Mouse (Mus musculus): ENCODE measurements at regions not wholly inside any gene's neighbourhood (a gene's known extent, or its start where the extent isn't known, plus 50 kb on each side); places are given as distances from the start of the nearest gene placed in this dataset.

- TF ChIP-seq POLR2AphosphoS5 (IDR thresholded peaks at IDR 0.05; ENCODE audit: insufficient replicate concordance, low read depth, low read length), result no peak
- no peak for TF ChIP-seq GATA1 (IDR thresholded peaks at IDR 0.05; ENCODE audit: borderline replicate concordance, low read length)
- TF ChIP-seq CTCF (IDR thresholded peaks at IDR 0.05; ENCODE audit: low read depth, low read length), result no peak
- TF ChIP-seq GATA2 (IDR thresholded peaks at IDR 0.05; ENCODE audit: borderline replicate concordance, low read depth, low read length), result no peak
- no peak for TF ChIP-seq TAL1 (conservative IDR thresholded peaks at IDR 0.05; ENCODE audit: low read depth, low read length)
These were observed 412.3 kb downstream of the Sox9 start for GRCm38 (mm10) chr11:113194144-113194827.

Data from G1E (cell line).